Mouse (Mus musculus): ENCODE data around the gene Ptpdc1. TPM values are rescaled to one million over a fixed set of nuclear protein-coding genes. Genes with fewer than 3 reads are reported as not detected.

Ptpdc1 gene
- polyA plus RNA-seq (2014; fragmentation: Nextera tagmentation; extraction: Ambion mirVana) = 21.6 and 21.7 TPM in 2 replicates

DNA sequence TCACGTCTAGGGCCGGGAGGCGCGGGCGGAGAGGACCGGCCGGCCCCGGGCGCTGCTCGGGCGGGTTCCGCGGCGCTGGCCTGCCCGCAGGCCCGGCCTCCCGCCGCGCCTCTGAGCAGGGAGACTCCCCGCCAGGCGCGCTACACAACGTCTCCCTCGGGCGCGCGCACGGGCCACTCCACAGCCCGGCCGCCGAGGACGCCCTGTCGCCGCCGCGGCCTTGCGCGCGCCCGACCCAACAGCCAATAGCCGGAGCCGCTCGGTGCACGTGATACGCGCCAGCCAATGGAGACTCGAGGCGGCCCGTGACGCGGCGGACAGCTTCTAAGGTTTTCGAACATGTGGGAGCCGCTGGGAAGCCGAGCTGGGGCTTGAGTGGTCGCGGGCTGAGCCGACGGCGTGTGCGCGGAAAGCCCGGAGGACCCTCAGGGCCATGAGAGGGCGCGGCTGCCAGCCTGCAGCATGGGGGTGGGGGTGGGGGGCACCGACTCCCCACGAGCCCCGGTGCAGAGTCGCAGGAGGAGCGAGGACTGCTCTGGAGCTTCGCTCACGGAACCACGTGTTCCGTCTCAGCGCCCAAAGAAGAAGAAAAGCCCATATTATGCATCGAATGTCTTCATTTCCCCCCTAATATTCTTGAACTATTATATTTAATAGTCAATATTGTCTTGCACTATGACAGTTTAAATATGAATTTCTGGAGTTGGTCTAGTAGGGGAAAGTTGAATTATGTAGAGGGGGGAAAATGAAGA, at the start of gene Ptpdc1:
Gene Ptpdc1 (minus strand): TSS at position 232 of the 752 bp plus-strand sequence.
- DNase-seq (ENCODE audit: low spot score) (peak; percentile 97), ATAC-seq (ENCODE audit: low FRiP score) (peak; percentile 100)
- Histone ChIP-seq H3K4me1 (replicated peaks; ENCODE audit: control insufficient read depth, insufficient read depth, low read length) (peaks cover 8% of the 10 kb centered on the region), H3K4me3 (replicated peaks; ENCODE audit: low read length) (peak within 1 kb of the TSS; percentile 70), H3K27me3 (ENCODE audit: control insufficient read depth, insufficient read depth, low read length) (no peaks in the 10 kb centered on the region; the same call in 1 of the 2 replicates), H3K9ac (peak within 1 kb of the TSS; percentile 79), H3K36me3 (replicated peaks; ENCODE audit: control insufficient read depth, insufficient read depth) (no peaks in the 10 kb centered on the region), H3K27ac (peak within 1 kb of the TSS; percentile 90), H3K9me3 (ENCODE audit: control insufficient read depth, low read length) (no peaks in the 10 kb centered on the region), H3K4me2 (replicated peaks) (peak within 1 kb of the TSS; percentile 74)
- 2% methylated on average over 63 of the region's 76 CpGs for WGBS

GRCm38 (mm10) chr13:48674609-48675008, 49.1 kb upstream of the Ptpdc1 start:
- DNase-seq (ENCODE audit: low spot score) (no peak), ATAC-seq (ENCODE audit: low FRiP score) (no peak)
- Histone ChIP-seq H3K9me3 (ENCODE audit: control insufficient read depth, low read length) (no peaks in the 10 kb centered on the region), H3K4me2 (replicated peaks) (no peak overlapping the region), H3K4me3 (replicated peaks; ENCODE audit: low read length) (no peak overlapping the region), H3K27me3 (ENCODE audit: control insufficient read depth, insufficient read depth, low read length) (peaks cover 66% of the 10 kb centered on the region), H3K9ac (no peak overlapping the region), H3K27ac (no peak overlapping the region), H3K36me3 (replicated peaks; ENCODE audit: control insufficient read depth, insufficient read depth) (no peaks in the 10 kb centered on the region), H3K4me1 (replicated peaks; ENCODE audit: control insufficient read depth, insufficient read depth, low read length) (no peaks in the 10 kb centered on the region)
- 84% methylated on average over 5 of the region's 5 CpGs for WGBS

- Histone ChIP-seq H3K27ac (no peak overlapping the region), H3K9me3 (ENCODE audit: control insufficient read depth, low read length) (no peaks in the 10 kb centered on the region), H3K4me1 (replicated peaks; ENCODE audit: control insufficient read depth, insufficient read depth, low read length) (peaks cover 6% of the 10 kb centered on the region; the same call in 1 of the 2 replicates), H3K36me3 (replicated peaks; ENCODE audit: control insufficient read depth, insufficient read depth) (no peaks in the 10 kb centered on the region), H3K9ac (no peak overlapping the region), H3K4me2 (replicated peaks) (peak overlapping the region; percentile 23), H3K4me3 (replicated peaks; ENCODE audit: low read length) (peak overlapping the region; percentile 6; the same call in 1 of the 2 replicates), H3K27me3 (ENCODE audit: control insufficient read depth, insufficient read depth, low read length) (peaks cover 82% of the 10 kb centered on the region)
- 2% methylated on average over 24 of the region's 24 CpGs for WGBS
- DNase-seq (ENCODE audit: low spot score) = no peak
- no peak for ATAC-seq (ENCODE audit: low FRiP score)
Measured at GRCm38 (mm10) chr13:48672312-48672840, 46.9 kb upstream of the Ptpdc1 start.

GRCm38 (mm10) chr13:48668976-48669534, 43.6 kb upstream of the Ptpdc1 start:
- H3K4me3 ChIP-seq (replicated peaks; ENCODE audit: low read length) = peak overlapping the region; percentile 10
- H3K9me3 ChIP-seq (ENCODE audit: control insufficient read depth, low read length) = no peaks in the 10 kb centered on the region
- DNase-seq (ENCODE audit: low spot score) (no peak), ATAC-seq (ENCODE audit: low FRiP score) (no peak)
- WGBS = under 1% methylated on average over 34 of the region's 34 CpGs
- H3K27ac ChIP-seq = no peak overlapping the region
- peaks cover 97% of the 10 kb centered on the region for H3K27me3 ChIP-seq (ENCODE audit: control insufficient read depth, insufficient read depth, low read length)
- peaks cover 6% of the 10 kb centered on the region; the same call in 1 of the 2 replicates for H3K4me1 ChIP-seq (replicated peaks; ENCODE audit: control insufficient read depth, insufficient read depth, low read length)
- peak overlapping the region; percentile 26 for H3K4me2 ChIP-seq (replicated peaks)
- H3K36me3 ChIP-seq (replicated peaks; ENCODE audit: control insufficient read depth, insufficient read depth) = no peaks in the 10 kb centered on the region
- no peak overlapping the region for H3K9ac ChIP-seq

- peak overlapping the region; percentile 26 for H3K4me2 ChIP-seq (replicated peaks)
- H3K27me3 ChIP-seq (ENCODE audit: control insufficient read depth, insufficient read depth, low read length) = peaks cover 97% of the 10 kb centered on the region
- no peak overlapping the region for H3K27ac ChIP-seq
- peaks cover 6% of the 10 kb centered on the region; the same call in 1 of the 2 replicates for H3K4me1 ChIP-seq (replicated peaks; ENCODE audit: control insufficient read depth, insufficient read depth, low read length)
- WGBS = 1% methylated on average over 33 of the region's 33 CpGs
- H3K9me3 ChIP-seq (ENCODE audit: control insufficient read depth, low read length) = no peaks in the 10 kb centered on the region
- no peak for DNase-seq (ENCODE audit: low spot score)
- no peaks in the 10 kb centered on the region for H3K36me3 ChIP-seq (replicated peaks; ENCODE audit: control insufficient read depth, insufficient read depth)
- no peak overlapping the region for H3K9ac ChIP-seq
- H3K4me3 ChIP-seq (replicated peaks; ENCODE audit: low read length) = peak overlapping the region; percentile 10
- ATAC-seq (ENCODE audit: low FRiP score) = no peak
Measured at GRCm38 (mm10) chr13:48668091-48668975, 42.9 kb upstream of the Ptpdc1 start.

DNA sequence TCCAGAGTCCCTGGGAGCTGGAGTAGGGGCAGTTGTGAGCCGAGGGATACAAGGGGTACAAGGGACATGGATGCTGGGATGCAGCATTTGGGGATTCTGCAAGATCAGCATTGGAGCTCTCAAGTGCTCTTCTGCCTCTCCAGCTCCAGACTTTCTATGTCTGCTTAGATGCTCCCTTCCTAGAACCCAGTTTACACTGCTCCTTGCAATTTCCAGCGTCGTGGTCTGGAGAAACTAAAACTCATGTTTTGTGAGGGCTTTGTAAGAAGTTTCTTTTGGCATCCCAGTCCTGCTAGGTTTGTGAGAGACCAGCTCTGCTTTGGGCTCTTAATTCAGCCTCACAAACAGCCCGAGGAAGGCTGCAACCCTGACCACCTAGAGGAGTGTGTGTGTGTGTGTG, 42.0 kb upstream of the Ptpdc1 start:
- no peak overlapping the region for H3K27ac ChIP-seq
- H3K4me3 ChIP-seq (replicated peaks; ENCODE audit: low read length) = no peak overlapping the region
- ATAC-seq (ENCODE audit: low FRiP score) (no peak), DNase-seq (ENCODE audit: low spot score) (no peak)
- H3K4me2 ChIP-seq (replicated peaks) = no peak overlapping the region
- no peaks in the 10 kb centered on the region for H3K9me3 ChIP-seq (ENCODE audit: control insufficient read depth, low read length)
- peaks cover 94% of the 10 kb centered on the region for H3K27me3 ChIP-seq (ENCODE audit: control insufficient read depth, insufficient read depth, low read length)
- H3K4me1 ChIP-seq (replicated peaks; ENCODE audit: control insufficient read depth, insufficient read depth, low read length) = peaks cover 13% of the 10 kb centered on the region; the same call in 1 of the 2 replicates
- no peak overlapping the region for H3K9ac ChIP-seq
- 5% methylated on average over 4 of the region's 4 CpGs for WGBS
- H3K36me3 ChIP-seq (replicated peaks; ENCODE audit: control insufficient read depth, insufficient read depth) = no peaks in the 10 kb centered on the region

DNA sequence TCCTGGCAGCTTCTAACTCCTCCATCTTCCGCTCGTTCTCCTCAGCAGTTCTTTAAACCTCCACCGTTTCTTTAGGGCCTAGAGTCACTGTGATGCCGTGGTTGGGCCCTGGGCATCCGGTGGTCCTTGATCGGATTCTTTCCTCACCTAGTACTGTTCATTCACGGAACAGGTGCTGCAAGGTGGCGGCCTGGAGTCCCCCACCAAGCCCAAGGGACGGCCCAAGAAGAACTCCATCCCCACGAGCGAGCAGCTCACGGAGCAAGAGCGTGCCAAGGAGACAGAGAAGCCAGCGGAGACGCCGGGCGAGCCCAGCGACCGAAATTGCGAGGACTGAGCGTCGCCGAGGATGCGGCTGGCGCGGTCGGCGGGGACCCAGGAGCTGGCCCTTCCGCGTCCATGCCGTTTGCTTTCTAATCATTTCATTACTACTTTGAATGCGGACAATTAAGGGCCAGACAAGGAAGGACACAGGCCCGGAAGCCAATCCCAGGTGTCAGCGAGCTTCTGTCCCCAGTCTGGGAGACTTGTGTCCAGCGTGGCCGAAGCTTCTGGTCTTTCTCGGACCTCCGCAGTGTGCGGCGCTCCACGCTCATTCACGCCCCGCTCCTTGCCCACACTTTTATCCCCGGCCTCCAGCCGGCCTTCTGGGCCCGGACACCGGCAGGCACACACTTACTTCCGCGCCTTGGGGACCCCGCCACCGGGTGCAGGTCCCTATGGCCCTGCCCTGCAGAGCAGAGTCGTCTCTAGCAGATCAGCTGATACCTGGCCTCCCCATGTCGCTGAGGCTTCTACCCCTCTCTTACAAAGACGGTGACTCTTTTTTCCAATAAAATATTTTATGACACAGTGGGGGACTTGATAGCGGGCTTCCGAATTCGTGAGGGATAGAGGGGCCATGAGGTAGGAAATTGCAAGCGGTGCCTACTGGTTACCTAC, 40.5 kb upstream of the Ptpdc1 start:
- Histone ChIP-seq H3K36me3 (replicated peaks; ENCODE audit: control insufficient read depth, insufficient read depth) (no peaks in the 10 kb centered on the region), H3K9me3 (ENCODE audit: control insufficient read depth, low read length) (no peaks in the 10 kb centered on the region), H3K27me3 (ENCODE audit: control insufficient read depth, insufficient read depth, low read length) (peaks cover 97% of the 10 kb centered on the region), H3K4me2 (replicated peaks) (no peak overlapping the region), H3K27ac (no peak overlapping the region), H3K4me1 (replicated peaks; ENCODE audit: control insufficient read depth, insufficient read depth, low read length) (peaks cover 14% of the 10 kb centered on the region; the same call in 1 of the 2 replicates), H3K4me3 (replicated peaks; ENCODE audit: low read length) (no peak overlapping the region), H3K9ac (no peak overlapping the region)
- no peak for DNase-seq (ENCODE audit: low spot score)
- WGBS = under 1% methylated on average over 58 of the region's 58 CpGs
- ATAC-seq (ENCODE audit: low FRiP score) = no peak

DNA sequence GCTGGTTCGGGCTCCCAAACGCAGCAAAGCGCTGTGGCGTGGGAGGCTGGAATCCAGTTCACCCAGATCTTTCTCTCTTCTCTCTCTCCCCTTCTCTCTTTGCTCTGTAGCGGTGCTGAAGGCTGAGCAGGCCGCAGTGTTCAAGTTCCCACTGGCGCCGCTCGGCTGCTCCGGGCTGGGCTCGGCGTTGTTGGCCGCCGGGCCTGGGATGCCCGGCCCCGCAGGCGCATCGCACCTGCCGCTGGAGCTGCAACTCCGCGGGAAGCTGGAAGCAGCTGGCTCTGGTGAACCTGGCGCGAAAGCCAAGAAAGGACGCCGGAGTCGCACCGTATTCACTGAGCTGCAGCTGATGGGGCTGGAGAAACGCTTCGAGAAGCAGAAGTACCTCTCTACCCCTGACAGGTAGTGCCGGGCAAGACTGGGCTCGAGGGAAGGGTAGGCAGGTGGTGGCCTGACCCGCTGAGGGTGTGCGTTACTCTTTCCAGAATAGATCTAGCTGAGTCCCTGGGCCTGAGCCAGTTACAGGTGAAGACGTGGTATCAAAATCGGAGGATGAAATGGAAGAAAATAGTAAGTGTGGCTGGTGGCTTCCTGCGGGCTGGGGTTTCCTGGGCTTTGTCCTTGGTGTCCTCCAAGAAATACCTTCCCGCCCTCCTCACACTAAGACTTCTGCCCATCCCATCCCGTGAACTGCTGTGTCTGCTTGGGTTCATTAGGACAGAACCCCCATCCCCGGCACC, 39.6 kb upstream of the Ptpdc1 start:
- WGBS = under 1% methylated on average over 39 of the region's 39 CpGs
- Histone ChIP-seq H3K4me1 (replicated peaks; ENCODE audit: control insufficient read depth, insufficient read depth, low read length) (peaks cover 14% of the 10 kb centered on the region; the same call in 1 of the 2 replicates), H3K27me3 (ENCODE audit: control insufficient read depth, insufficient read depth, low read length) (peaks cover 97% of the 10 kb centered on the region), H3K27ac (no peak overlapping the region), H3K4me3 (replicated peaks; ENCODE audit: low read length) (no peak overlapping the region), H3K4me2 (replicated peaks) (no peak overlapping the region), H3K9me3 (ENCODE audit: control insufficient read depth, low read length) (no peaks in the 10 kb centered on the region), H3K36me3 (replicated peaks; ENCODE audit: control insufficient read depth, insufficient read depth) (no peaks in the 10 kb centered on the region), H3K9ac (no peak overlapping the region)
- DNase-seq (ENCODE audit: low spot score) (no peak), ATAC-seq (ENCODE audit: low FRiP score) (no peak)

Measured in hindbrain, embryonic 14.5 days (tissue).